Mouse (Mus musculus) inflammation-experienced regulatory T-cells, adult 6 months (primary cell): Measurements from ENCODE around the gene Dpf3. TPM values are rescaled to one million over a fixed set of nuclear protein-coding genes. Genes with fewer than 3 reads are reported as not detected.
A peak's percentile ranks its signal among the peaks of the same experiment; 100 is the strongest.

Experiments used
- ATAC-seq: one replicate; pipeline ENCODE4 v1.8.0; 2017
- polyA plus RNA-seq, 3 experiments: library from polyadenylated mRNA; unstranded; fragments of 100-300 nt; shearing (Covaris generic); gene quantifications; one replicate each; pipeline ENCODE4 v1.2.1; 2017

Dpf3 gene
- polyA plus RNA-seq = under 1 TPM in 1 of 3 experiments, not detected in 2; 0.40 TPM

DNA sequence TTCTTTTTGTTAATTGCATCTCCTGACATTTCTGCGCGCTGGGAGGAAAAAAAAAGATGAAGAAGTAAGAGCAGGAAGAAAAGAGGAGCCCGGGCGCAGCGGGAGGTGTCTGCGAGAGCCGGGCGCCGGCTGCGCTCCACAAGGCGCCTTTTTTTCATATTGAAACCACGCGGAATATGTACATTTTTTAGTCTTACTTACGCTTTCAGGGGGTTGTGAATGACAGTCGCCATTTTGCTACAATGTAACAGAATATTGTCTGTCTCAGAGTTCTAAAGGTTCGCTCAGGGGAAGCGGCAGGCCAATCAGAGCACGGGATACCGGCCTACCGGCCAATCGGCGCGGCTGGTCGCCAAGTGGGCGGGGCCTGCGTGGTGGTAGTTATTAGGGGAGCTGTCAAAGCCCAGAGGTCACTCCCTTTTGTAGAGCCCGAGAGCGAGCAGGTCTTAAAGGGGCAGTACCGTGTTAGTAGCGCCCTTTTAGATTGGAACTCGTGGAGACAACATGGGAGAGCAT, at the start of gene Dpf3:
TSS of gene Dpf3 (minus strand) at position 241 of the 516 bp plus-strand sequence.
- ATAC-seq = peak; percentile 90

GRCm38 (mm10) chr12:83536039-83536438, 48.5 kb upstream of the Dpf3 start:
- ATAC-seq = no peak

DNA sequence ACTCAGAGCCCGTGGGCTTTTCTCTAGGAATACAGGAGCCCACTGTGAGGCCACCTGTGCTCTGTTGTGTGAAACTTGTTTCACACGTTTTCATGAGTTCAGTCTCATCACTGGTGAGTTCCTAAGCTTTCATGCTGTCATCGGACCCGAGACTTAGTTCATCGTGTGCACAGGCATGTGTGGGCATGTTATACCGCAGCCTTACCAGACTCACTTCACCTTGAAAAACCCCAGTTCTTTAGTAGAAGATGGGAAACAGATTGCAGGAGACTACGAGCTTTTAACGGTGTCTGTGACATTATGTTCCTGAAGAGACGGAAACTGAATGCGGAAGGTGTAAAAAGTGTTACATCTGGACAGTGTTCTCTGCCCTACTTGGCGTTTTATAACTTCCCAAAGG, 47.9 kb upstream of the Dpf3 start:
- no peak for ATAC-seq

DNA sequence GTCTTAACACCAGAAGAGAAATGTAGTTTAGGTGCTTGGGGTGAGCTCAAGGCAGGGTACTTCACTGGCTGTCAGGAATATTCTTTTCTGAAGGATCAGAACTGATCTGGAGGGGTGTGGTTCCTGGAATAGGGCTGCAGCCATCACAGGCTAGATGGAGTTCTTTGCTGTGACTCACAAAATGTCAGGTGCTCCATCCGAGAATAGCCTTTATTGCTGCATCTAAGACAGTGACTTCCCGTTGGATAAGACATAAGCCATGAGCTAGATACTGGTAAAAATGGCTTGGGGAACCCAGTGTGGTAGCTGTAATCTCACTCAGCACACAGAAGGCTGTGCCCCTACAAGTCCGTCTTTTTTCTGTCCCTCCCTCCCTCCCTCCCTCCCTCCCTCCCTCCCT, 46.7 kb upstream of the Dpf3 start:
- ATAC-seq = no peak

DNA sequence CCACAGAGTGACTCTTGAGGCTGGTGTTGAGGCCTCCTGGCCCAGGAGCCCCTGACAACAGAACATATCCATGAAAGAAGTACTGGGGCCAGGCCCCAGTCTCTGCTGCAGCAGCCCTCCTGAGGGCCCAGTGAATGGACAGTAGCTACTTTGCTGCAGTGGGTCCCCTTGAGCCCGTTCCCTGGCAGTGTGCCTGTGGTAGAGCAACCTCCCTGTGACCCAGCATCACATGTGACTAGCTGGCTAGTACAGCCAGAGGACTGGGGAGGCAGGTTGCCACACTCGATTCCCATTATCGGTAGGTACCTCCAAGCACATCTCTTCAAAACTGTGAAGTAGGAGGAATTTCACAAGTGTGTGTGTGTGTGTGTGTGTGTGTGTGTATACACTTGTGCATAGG, 45.5 kb upstream of the Dpf3 start:
- no peak for ATAC-seq

DNA sequence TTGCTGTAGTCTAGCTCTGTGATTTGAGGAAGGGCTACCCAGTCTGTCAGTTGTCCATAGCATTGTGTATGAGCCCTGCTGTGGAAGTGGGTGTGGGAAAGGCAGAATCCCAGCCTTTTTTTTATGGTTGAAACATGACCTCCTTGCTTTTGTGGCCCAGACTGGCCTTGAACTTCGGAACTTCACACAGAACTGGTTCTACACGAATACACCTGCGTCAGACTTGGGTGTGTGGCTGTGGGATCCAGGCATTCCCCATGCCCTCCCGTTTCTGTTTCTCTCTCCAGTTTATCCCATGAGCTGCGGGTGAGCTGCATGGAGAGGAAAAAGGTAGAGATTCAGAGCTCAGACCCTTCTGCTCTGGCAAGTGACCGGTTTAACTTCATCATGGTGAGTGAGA, 44.5 kb upstream of the Dpf3 start:
- ATAC-seq = no peak

DNA sequence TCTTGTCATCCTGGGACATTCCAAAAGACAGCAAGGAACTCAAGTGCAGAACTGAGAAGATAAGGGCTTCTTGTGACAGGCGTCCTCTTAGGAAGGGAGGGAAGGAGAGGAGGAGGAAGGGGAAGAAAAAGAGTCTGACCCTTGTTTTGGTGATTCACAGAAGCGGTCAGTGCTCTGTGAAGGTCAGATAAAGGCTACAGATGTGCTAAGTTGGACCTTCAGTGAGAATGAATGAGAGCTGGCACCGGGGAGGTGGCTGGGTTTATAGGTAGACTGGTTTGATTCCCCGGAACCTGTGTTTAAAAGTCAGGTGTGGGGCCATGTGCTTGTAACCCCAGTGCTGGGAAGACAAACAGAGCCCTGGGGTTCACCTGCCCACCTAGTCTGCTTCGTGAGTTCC, 41.1 kb upstream of the Dpf3 start:
- no peak for ATAC-seq

DNA sequence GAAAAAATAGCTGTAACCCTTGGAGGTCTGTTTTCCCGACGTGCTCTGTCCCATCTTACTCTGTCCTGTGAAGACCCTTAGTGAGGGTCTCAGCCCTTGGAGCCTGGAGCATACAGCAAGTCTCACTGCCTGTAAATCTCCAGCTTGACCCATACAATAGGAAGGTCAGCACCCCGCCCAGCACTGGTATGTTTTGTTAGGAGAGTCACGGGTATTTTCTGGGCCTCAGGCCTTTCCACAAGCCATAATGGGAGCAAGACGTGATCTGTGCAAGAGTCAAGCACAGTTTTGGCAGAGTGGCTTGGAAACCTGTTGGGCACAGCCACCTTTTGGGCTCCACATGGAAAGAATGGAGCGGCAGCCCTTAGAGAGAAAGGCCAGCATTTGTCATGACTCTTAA, 40.3 kb upstream of the Dpf3 start:
- ATAC-seq = no peak

GRCm38 (mm10) chr12:83525822-83526544, 38.5 kb upstream of the Dpf3 start:
- ATAC-seq = no peak

- ATAC-seq = no peak
These were observed 36.8 kb upstream of the Dpf3 start for GRCm38 (mm10) chr12:83524329-83524728.

- no peak for ATAC-seq
These were observed 36.4 kb upstream of the Dpf3 start for GRCm38 (mm10) chr12:83523892-83524291.

GRCm38 (mm10) chr12:83523056-83523455, 35.5 kb upstream of the Dpf3 start:
- no peak for ATAC-seq

GRCm38 (mm10) chr12:83521083-83521482, 33.6 kb upstream of the Dpf3 start:
- no peak for ATAC-seq

DNA sequence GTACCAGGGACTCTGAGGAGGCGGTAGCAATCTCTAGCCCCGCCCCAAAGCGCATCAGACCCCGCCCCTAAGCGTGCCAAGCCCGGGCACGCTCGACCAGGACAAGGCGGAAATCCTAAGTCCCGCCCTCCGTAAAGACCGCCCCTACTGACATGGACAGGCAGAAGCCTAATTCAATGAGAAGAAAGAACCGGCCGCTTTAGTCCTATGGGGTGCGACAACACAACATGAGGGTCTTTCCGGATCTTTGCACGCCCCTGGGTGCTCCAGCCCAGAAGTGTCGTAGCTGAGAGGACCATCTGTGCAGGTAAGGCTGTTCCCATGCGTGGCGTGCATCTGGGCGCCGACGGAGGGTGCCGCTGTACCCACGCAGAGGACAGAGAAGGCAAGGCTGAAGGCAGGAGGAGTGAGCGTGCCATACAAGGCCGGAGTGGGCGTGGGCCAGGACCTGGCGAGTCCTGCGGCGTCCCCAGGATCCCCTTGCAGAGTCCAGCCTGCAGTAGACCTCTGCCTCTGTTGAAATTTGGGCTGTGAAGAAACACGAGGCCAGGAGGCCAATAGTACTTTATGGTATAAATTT, 32.9 kb upstream of the Dpf3 start, which contains the start of gene Dcaf4:
TSS of gene Dcaf4 (plus strand) at position 156 of the 580 bp plus-strand sequence.
- ATAC-seq = peak; percentile 99

GRCm38 (mm10) chr12:83517580-83517979, 30.1 kb upstream of the Dpf3 start:
- no peak for ATAC-seq

GRCm38 (mm10) chr12:83514216-83514615, 26.7 kb upstream of the Dpf3 start:
- no peak for ATAC-seq

DNA sequence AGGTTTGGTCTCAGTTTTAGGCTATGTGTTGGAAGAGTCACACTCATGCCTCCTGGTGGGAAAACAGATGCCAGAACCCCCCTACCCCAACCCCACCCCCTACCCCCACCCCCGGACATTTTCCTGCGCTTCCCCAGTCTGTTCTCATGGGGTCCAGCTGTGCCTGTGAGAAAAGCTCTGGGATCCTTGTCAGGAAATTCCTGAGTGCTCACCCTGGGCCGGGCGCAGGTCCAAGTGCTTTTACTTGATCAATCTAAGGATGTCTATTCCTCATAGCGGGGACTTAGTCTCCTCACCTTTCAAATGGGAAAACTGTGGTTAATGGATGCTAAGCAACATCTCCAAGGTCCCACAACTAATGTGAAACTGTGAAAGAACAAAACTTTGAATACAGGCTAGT, 25.7 kb upstream of the Dpf3 start:
- ATAC-seq = no peak

DNA sequence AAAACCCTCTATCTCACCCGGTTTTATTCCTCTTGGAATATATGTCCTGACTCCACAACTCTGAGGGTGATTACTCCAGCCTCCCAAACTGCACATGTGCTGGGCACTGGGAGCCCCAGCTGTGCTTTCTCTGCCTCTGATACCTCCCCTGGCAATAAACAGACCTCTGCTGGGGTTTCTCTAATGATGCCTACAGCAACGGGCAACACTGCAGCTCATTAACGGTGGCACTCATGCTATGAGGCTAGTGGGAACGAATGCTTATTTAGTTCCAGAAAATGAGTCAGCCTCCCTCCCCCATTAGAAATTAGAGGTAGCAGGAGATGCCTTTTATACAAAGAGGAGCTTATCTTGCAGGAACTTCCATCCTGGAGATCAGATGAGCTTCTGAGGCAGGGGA, 25.3 kb upstream of the Dpf3 start:
- ATAC-seq = no peak

- no peak for ATAC-seq
These were observed 23.1 kb upstream of the Dpf3 start for GRCm38 (mm10) chr12:83510586-83510985.

DNA sequence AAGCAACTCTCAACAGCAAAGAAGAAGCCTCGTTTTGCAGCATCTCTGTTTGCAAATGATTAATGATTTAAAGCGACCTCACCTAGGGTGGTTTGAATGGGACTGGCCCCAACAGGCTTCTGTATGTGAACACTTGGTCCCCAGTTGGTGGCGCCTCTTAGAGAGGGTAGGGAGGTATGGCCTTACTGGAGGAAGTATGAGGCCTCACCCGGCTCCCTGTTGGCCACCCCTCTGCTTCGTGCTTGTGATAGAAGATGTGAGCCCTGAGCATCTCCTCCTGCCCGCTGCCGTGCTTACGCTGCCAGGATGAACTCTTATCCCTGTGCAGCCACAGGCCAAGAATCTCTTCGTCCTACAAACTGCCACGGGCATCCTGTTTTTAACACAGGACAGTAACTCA, 19.0 kb upstream of the Dpf3 start:
- no peak for ATAC-seq

DNA sequence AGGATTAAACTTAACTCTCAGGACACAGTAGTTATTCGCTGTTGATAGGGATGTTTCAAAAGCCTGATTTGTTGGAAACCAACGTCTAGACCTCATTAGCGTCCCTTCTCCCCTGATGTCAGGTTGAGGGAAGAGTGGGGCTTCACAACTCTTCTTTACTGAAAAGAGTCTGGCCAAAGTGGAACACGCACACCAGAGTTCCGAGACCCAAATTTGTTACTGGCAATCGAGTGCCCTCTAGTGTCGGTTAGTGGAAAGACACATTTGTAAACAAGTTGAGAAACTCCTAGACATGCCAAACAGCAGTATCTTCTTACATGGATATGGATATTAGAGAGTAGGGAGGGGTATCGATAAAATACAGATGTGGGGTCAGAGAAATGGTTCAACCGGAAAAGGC, 14.7 kb upstream of the Dpf3 start:
- no peak for ATAC-seq

GRCm38 (mm10) chr12:83499256-83499655, 11.7 kb upstream of the Dpf3 start:
- no peak for ATAC-seq

DNA sequence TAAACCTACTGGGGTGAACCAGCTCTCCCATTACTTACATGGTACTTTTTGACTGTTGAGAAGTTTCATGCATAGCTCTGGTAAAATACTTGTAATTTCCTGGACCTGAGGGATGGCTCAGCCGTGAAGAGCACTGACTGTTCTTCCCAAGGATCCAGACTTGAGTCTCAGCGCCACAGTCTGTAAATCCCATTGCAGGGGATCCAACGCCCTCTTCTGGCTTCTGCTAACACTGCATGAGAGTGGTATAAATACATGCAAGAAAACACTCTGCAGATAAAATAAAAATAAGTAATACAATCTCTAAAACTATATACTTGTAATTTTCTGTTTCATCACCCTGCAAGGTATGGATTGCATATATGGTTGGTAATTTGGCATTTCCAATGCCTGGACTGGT, 10.4 kb upstream of the Dpf3 start:
- no peak for ATAC-seq

DNA sequence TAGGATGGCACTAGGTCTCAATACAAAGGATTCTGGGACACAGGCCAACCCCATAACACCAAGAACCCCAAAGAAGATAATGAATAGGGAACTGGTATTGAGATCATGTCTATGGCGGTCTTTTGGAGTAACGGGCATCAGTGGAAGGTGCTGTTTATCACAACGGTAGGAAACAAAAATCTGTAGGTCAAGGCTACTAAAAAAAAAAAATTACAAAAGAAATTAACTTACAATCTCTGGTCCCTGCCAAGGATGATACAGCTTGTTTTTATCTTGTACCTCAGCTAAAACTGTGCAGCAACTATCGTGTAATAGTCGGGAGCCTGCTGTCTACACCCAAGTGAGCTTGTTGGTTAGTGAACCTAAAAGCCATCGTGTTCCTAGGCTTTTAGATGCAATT, 9.2 kb upstream of the Dpf3 start:
- ATAC-seq = no peak
